Mouse (Mus musculus) CH12.LX (cell line): ENCODE measurements around the gene Timp3. TPM values are rescaled to one million over a fixed set of nuclear protein-coding genes. Genes with fewer than 3 reads are reported as not detected.

ENCODE experiments used
- DNase-seq: peaks from one replicate; pipeline ENCODE4 v3.0.0-alpha.2; 2013; ENCODE audit errors: extremely low read depth
- H3K27ac ChIP-seq: 2 replicates; pipeline ENCODE4 v1.5.1; 2012; ENCODE audit warnings: low read depth, mild to moderate bottlenecking, control low read depth, moderate library complexity; ENCODE audit not compliant: insufficient read depth
- H3K27me3 ChIP-seq: replicated peaks from 2 replicates; pipeline ENCODE3; 2012; ENCODE audit warnings: inconsistent platforms
- H3K36me3 ChIP-seq, 2 experiments: replicated peaks in 1 of 2; 2 replicates each; pipeline versions ENCODE3 to v1.6.1; 2012; ENCODE audit warnings: inconsistent platforms in 1 of 2, low read length in 1 of 2, mild to moderate bottlenecking in 1 of 2, mixed read lengths in 1 of 2, moderate library complexity in 1 of 2; ENCODE audit not compliant: control insufficient read depth in 1 of 2, insufficient read depth in 1 of 2
- H3K4me1 ChIP-seq, 2 experiments: 2 replicates each; pipeline ENCODE4 v1.6.1; 2012; ENCODE audit warnings: inconsistent platforms in 1 of 2, moderate library complexity in 1 of 2; ENCODE audit not compliant: insufficient read depth in 2 of 2, control insufficient read depth in 1 of 2
- H3K4me2 ChIP-seq: 2 replicates; pipeline ENCODE4 v1.6.1; 2012; ENCODE audit warnings: low read depth, mild to moderate bottlenecking, control low read depth; ENCODE audit not compliant: poor library complexity, insufficient read depth, severe bottlenecking
- H3K4me3 ChIP-seq, 3 experiments: fragments of 150-350 bp in 1 of 3; sonication (generic) in 1 of 3; replicated peaks in 1 of 3; 2 replicates each; pipeline versions ENCODE3 to v1.5.1; 2011 to 2012; ENCODE audit warnings: low read depth in 2 of 3, low read length in 2 of 3, mild to moderate bottlenecking in 2 of 3, moderate library complexity in 2 of 3, control low read depth in 1 of 3, improper control_type of control experiment in 1 of 3, inconsistent platforms in 1 of 3, mixed read lengths in 1 of 3; ENCODE audit not compliant: poor library complexity in 1 of 3
- H3K79me2 ChIP-seq: replicated peaks from 2 replicates; pipeline ENCODE4 v1.6.1; 2012; ENCODE audit warnings: mild to moderate bottlenecking, moderate library complexity; ENCODE audit not compliant: control insufficient read depth, poor library complexity, insufficient read depth, severe bottlenecking; ENCODE audit errors: extremely low read depth
- H3K9ac ChIP-seq: 2 replicates; pipeline ENCODE4 v1.6.1; 2012; ENCODE audit warnings: low read depth, mild to moderate bottlenecking, control low read depth, moderate library complexity; ENCODE audit not compliant: insufficient read depth
- H3K9me3 ChIP-seq: replicated peaks from 2 replicates; pipeline ENCODE3; 2012; ENCODE audit warnings: low read length, inconsistent platforms, mixed read lengths
- ELF1 ChIP-seq: IDR thresholded peaks from 2 replicates; pipeline ENCODE4 v1.6.1; 2014; ENCODE audit warnings: low read depth, mild to moderate bottlenecking, inconsistent platforms, low read length, improper control_type of control experiment
- JUND ChIP-seq: conservative IDR thresholded peaks from 2 replicates; pipeline ENCODE4 v1.6.1; 2011; ENCODE audit warnings: low read depth, low read length, improper control_type of control experiment
- KAT2A ChIP-seq: IDR thresholded peaks from 2 replicates; pipeline ENCODE4 v1.6.1; 2012; ENCODE audit warnings: low read length, improper control_type of control experiment, inconsistent platforms; ENCODE audit not compliant: insufficient replicate concordance
- MAX ChIP-seq: IDR thresholded peaks from 2 replicates; pipeline ENCODE4 v1.6.1; 2011; ENCODE audit warnings: low read length, improper control_type of control experiment
- NELFE ChIP-seq: IDR thresholded peaks from 2 replicates; pipeline ENCODE4 v1.6.1; 2011; ENCODE audit warnings: low read depth, low read length, improper control_type of control experiment
- SMC3 ChIP-seq: IDR thresholded peaks from 2 replicates; pipeline ENCODE4 v1.6.1; 2011; ENCODE audit warnings: low read depth, low read length, improper control_type of control experiment
- TCF12 ChIP-seq: IDR thresholded peaks from 2 replicates; pipeline ENCODE4 v1.6.1; 2014; ENCODE audit warnings: low read depth, mild to moderate bottlenecking, inconsistent platforms, low read length, improper control_type of control experiment
- USF1 ChIP-seq: IDR thresholded peaks from 2 replicates; pipeline ENCODE4 v1.6.1; 2014; ENCODE audit warnings: low read depth, mild to moderate bottlenecking, inconsistent platforms, low read length, improper control_type of control experiment
- ZKSCAN1 ChIP-seq: IDR thresholded peaks from 2 replicates; pipeline ENCODE4 v1.6.1; 2012; ENCODE audit warnings: low read depth, inconsistent platforms, low read length, improper control_type of control experiment, borderline replicate concordance
- dilution Hi-C: fragments of 300-500 bp; cut with MboI; formaldehyde crosslinking; loops from 2 replicates; pipeline ENCODE4 v1.14.3; 2020; ENCODE audit warnings: low sequenced_read_pairs; ENCODE audit not compliant: extremely low pct_unique_long_range_greater_than_20kb, extremely low pct_ligation_motif_present
- in situ Hi-C: fragments of 300-500 bp; cut with MboI; formaldehyde crosslinking; loops from 3 replicates; pipeline ENCODE4 v1.14.3; 2019; ENCODE audit warnings: low sequenced_read_pairs, low pct_ligation_motif_present, low pct_unique_long_range_greater_than_20kb, mixed read lengths
- polyA plus RNA-seq: library from polyadenylated mRNA; unstranded; fragments of >175 nt; gene quantifications from 2 replicates; pipeline ENCODE4 v1.2.1, GENCODE M21; 2012; ENCODE audit warnings: low read depth; ENCODE audit not compliant: insufficient read length
- total RNA-seq, 2 experiments: library from RNA; depleted of rRNA; stranded (reverse); fragments of 300-350 nt in 1 of 2; fragments of >200 nt in 1 of 2; gene quantifications; 2 replicates each; pipeline ENCODE4 v1.2.3; 2012 to 2014

Timp3 gene
- total and polyA plus RNA-seq, 3 experiments = 0.09 to 0.17 TPM; not detected in 1

DNA sequence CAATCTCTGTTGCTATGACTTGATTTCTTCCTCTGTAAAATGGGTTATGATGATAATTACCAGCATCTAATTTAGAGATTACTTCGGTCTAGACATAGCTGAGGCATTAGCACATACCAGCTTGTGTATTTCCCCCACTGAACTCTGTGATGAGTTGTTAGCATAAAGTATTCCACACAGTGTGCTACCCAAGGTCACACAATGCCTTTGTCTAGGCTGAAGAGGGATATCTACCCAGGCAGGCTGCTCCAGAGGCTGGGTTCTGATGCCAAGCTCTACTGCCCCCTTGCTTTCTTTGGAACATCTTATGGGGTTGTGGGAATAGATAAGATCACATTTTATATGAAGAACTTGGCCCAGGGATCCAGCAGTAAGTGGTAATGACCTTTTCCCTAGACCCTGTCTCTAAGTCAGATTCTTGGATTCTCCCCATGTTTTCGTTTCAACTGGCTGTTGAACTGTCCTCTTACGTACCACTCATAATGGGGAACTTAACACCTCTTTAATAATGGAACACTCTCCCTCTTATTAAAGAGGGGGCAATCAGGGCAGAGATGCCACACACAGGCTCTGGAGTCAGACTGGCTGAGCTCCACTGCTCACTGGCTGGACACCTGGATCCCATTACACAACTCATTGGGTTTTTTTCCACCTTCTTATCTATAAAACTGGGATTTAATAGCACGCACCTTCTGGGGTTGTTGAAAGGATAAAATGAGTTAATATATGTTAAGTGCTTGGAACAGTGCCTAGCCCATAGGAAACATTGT lies 97.6 kb downstream of the Timp3 start:
- dilution Hi-C loops (no loop called here), in situ Hi-C loops (no loop called here)
- no peak for DNase-seq
- TF ChIP-seq TCF12 (no peak), KAT2A (no peak), ZKSCAN1 (no peak), NELFE (no peak)
- Histone ChIP-seq H3K9me3 (no peaks in the 10 kb centered on the region), H3K4me2 (no peak overlapping the region), H3K27ac (no peak overlapping the region), H3K9ac (no peak overlapping the region), H3K4me1 (no peaks in the 10 kb centered on the region), H3K4me3 (no peak overlapping the region), H3K79me2 (no peaks in the 10 kb centered on the region), H3K36me3 (peaks cover 0 to 7% of the 10 kb centered on the region in 2 experiments), H3K27me3 (no peaks in the 10 kb centered on the region)

DNA sequence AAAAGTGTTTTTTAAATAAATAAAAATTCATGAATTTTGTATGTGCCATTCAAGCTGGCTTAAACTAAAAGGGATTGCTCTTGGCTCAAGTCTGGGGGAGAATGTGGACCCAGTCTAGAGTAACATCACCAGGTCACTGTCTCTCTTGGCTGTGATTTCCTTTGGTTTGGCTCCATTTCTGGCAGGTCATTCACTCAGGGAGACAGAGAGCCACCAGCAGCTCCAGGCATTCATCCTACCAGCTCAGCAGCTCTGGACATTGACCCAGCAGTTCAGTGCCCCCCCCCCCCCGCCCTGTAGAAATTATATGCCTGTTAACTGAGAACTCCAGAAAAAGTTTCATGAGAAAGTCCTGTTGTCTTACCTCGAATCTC lies 98.2 kb downstream of the Timp3 start:
- Histone ChIP-seq H3K9ac (no peak overlapping the region), H3K4me1 (no peaks in the 10 kb centered on the region), H3K4me3 (no peak overlapping the region), H3K9me3 (no peaks in the 10 kb centered on the region), H3K36me3 (peaks cover 0 to 7% of the 10 kb centered on the region in 2 experiments), H3K27ac (no peak overlapping the region), H3K27me3 (no peaks in the 10 kb centered on the region), H3K4me2 (no peak overlapping the region), H3K79me2 (no peaks in the 10 kb centered on the region)
- in situ Hi-C loops = no loop called here
- no peak for DNase-seq
- no peak for TF ChIP-seq JUND
- TF ChIP-seq KAT2A = no peak
- TF ChIP-seq ELF1 = no peak
- no peak for TF ChIP-seq MAX
- no peak for TF ChIP-seq SMC3
- TF ChIP-seq USF1 = no peak
- dilution Hi-C loops = no loop called here

Other genes starting within 250 kb of the Timp3 start
- gene Syn3, start 198.5 kb downstream of the Timp3 start, total RNA-seq (2012; rRNA removed) = 3.7 and 8.9 TPM in 2 replicates
- 2.6 and 2.8 TPM in 2 replicates for gene Syn3, start 198.5 kb downstream of the Timp3 start, total RNA-seq (2014; rRNA removed)
- gene Syn3, start 198.5 kb downstream of the Timp3 start, polyA plus RNA-seq = 5.6 and 5.9 TPM in 2 replicates